Mouse (Mus musculus): ENCODE results near the gene Camk2g. TPM values are rescaled to one million over a fixed set of nuclear protein-coding genes. Genes with fewer than 3 reads are reported as not detected.

Camk2g gene
- polyA plus RNA-seq, 1 experiment from 2014 or later: 42.3 TPM

- no peak for ATAC-seq
- no peaks in the 10 kb centered on the region for H3K9me3 ChIP-seq
- H3K4me2 ChIP-seq (replicated peaks): no peak overlapping the region
- H3K27me3 ChIP-seq (replicated peaks): no peaks in the 10 kb centered on the region
- WGBS: 82% methylated on average over 3 of the region's 3 CpGs
- H3K9ac ChIP-seq: no peak overlapping the region
- no peak overlapping the region for H3K4me3 ChIP-seq (replicated peaks)
- no peaks in the 10 kb centered on the region for H3K36me3 ChIP-seq
- no peaks in the 10 kb centered on the region for H3K4me1 ChIP-seq (replicated peaks)
- H3K27ac ChIP-seq: no peak overlapping the region
Observed at GRCm38 (mm10) chr14:20828524-20828923, 34.6 kb upstream of the Camk2g start.

GRCm38 (mm10) chr14:20827491-20827890 is 33.6 kb upstream of the Camk2g start:
- Histone ChIP-seq H3K4me3 (replicated peaks) (no peak overlapping the region), H3K27me3 (replicated peaks) (no peaks in the 10 kb centered on the region), H3K4me2 (replicated peaks) (no peak overlapping the region), H3K9ac (no peak overlapping the region), H3K36me3 (no peaks in the 10 kb centered on the region), H3K27ac (no peak overlapping the region), H3K9me3 (no peaks in the 10 kb centered on the region), H3K4me1 (replicated peaks) (no peaks in the 10 kb centered on the region)
- ATAC-seq: no peak
- 85% methylated on average over 5 of the region's 5 CpGs for WGBS

GRCm38 (mm10) chr14:20827061-20827460 is 33.2 kb upstream of the Camk2g start:
- ATAC-seq: no peak
- 82% methylated on average over 8 of the region's 8 CpGs for WGBS
- Histone ChIP-seq H3K4me1 (replicated peaks) (no peaks in the 10 kb centered on the region), H3K27ac (no peak overlapping the region), H3K27me3 (replicated peaks) (no peaks in the 10 kb centered on the region), H3K9ac (no peak overlapping the region), H3K9me3 (no peaks in the 10 kb centered on the region), H3K4me2 (replicated peaks) (no peak overlapping the region), H3K4me3 (replicated peaks) (no peak overlapping the region), H3K36me3 (no peaks in the 10 kb centered on the region)

- no peaks in the 10 kb centered on the region for H3K27me3 ChIP-seq (replicated peaks)
- H3K9me3 ChIP-seq: no peaks in the 10 kb centered on the region
- no peak overlapping the region for H3K27ac ChIP-seq
- no peak overlapping the region for H3K4me2 ChIP-seq (replicated peaks)
- no peak overlapping the region for H3K4me3 ChIP-seq (replicated peaks)
- H3K4me1 ChIP-seq (replicated peaks): no peaks in the 10 kb centered on the region
- no peaks in the 10 kb centered on the region for H3K36me3 ChIP-seq
- WGBS: 83% methylated on average over 2 of the region's 2 CpGs
- no peak for ATAC-seq
- no peak overlapping the region for H3K9ac ChIP-seq
Observed at GRCm38 (mm10) chr14:20825516-20825915, 31.6 kb upstream of the Camk2g start.

- no peak overlapping the region for H3K27ac ChIP-seq
- H3K36me3 ChIP-seq: no peaks in the 10 kb centered on the region
- H3K4me2 ChIP-seq (replicated peaks): no peak overlapping the region
- no peaks in the 10 kb centered on the region for H3K4me1 ChIP-seq (replicated peaks)
- H3K9me3 ChIP-seq: no peaks in the 10 kb centered on the region
- no peaks in the 10 kb centered on the region for H3K27me3 ChIP-seq (replicated peaks)
- 75% methylated on average over 1 of the region's 1 CpGs for WGBS
- no peak overlapping the region for H3K4me3 ChIP-seq (replicated peaks)
- ATAC-seq: no peak
- no peak overlapping the region for H3K9ac ChIP-seq
Observed at GRCm38 (mm10) chr14:20824517-20824916, 30.6 kb upstream of the Camk2g start.

- Histone ChIP-seq H3K27ac (no peak overlapping the region), H3K36me3 (no peaks in the 10 kb centered on the region)
- ATAC-seq: no peak
Observed at GRCm38 (mm10) chr14:20815448-20815847, 21.6 kb upstream of the Camk2g start.

GRCm38 (mm10) chr14:20811779-20812406 is 18.0 kb upstream of the Camk2g start:
- no peak overlapping the region for H3K9ac ChIP-seq
- H3K4me3 ChIP-seq (replicated peaks): no peak overlapping the region
- no peaks in the 10 kb centered on the region for H3K27me3 ChIP-seq (replicated peaks)
- H3K27ac ChIP-seq: no peak overlapping the region
- no peaks in the 10 kb centered on the region for H3K36me3 ChIP-seq
- no peak for ATAC-seq
- no peak overlapping the region for H3K4me2 ChIP-seq (replicated peaks)
- 58% methylated on average over 7 of the region's 7 CpGs for WGBS
- H3K9me3 ChIP-seq: no peaks in the 10 kb centered on the region
- H3K4me1 ChIP-seq (replicated peaks): no peaks in the 10 kb centered on the region

More at GRCm38 (mm10) chr14:20815448-20815847, 21.6 kb upstream of the Camk2g start:
- Histone ChIP-seq H3K4me1 (replicated peaks) (no peaks in the 10 kb centered on the region), H3K27me3 (replicated peaks) (no peaks in the 10 kb centered on the region), H3K9me3 (no peaks in the 10 kb centered on the region), H3K4me2 (replicated peaks) (no peak overlapping the region), H3K4me3 (replicated peaks) (no peak overlapping the region), H3K9ac (no peak overlapping the region)
- WGBS: 87% methylated on average over 3 of the region's 3 CpGs

- H3K9me3 ChIP-seq: no peaks in the 10 kb centered on the region
- no peaks in the 10 kb centered on the region for H3K36me3 ChIP-seq
- H3K4me3 ChIP-seq (replicated peaks): no peak overlapping the region
- 87% methylated on average over 8 of the region's 8 CpGs for WGBS
- no peak overlapping the region for H3K27ac ChIP-seq
- no peak overlapping the region for H3K4me2 ChIP-seq (replicated peaks)
- no peak overlapping the region for H3K9ac ChIP-seq
- no peaks in the 10 kb centered on the region for H3K27me3 ChIP-seq (replicated peaks)
- ATAC-seq: no peak
- H3K4me1 ChIP-seq (replicated peaks): no peaks in the 10 kb centered on the region
Observed at GRCm38 (mm10) chr14:20811236-20811635, 17.3 kb upstream of the Camk2g start.

GRCm38 (mm10) chr14:20809820-20810219 is 15.9 kb upstream of the Camk2g start:
- Histone ChIP-seq H3K4me1 (replicated peaks) (no peaks in the 10 kb centered on the region), H3K4me2 (replicated peaks) (no peak overlapping the region), H3K4me3 (replicated peaks) (no peak overlapping the region), H3K27ac (no peak overlapping the region), H3K9me3 (no peaks in the 10 kb centered on the region), H3K9ac (no peak overlapping the region), H3K36me3 (no peaks in the 10 kb centered on the region), H3K27me3 (replicated peaks) (no peaks in the 10 kb centered on the region)
- no peak for ATAC-seq

GRCm38 (mm10) chr14:20809349-20809748 is 15.5 kb upstream of the Camk2g start:
- Histone ChIP-seq H3K9ac (no peak overlapping the region), H3K4me3 (replicated peaks) (no peak overlapping the region), H3K27me3 (replicated peaks) (no peaks in the 10 kb centered on the region), H3K36me3 (no peaks in the 10 kb centered on the region), H3K4me1 (replicated peaks) (no peaks in the 10 kb centered on the region), H3K4me2 (replicated peaks) (no peak overlapping the region), H3K9me3 (no peaks in the 10 kb centered on the region), H3K27ac (no peak overlapping the region)
- 87% methylated on average over 4 of the region's 4 CpGs for WGBS
- no peak for ATAC-seq

- Histone ChIP-seq H3K4me2 (replicated peaks) (no peak overlapping the region), H3K4me1 (replicated peaks) (no peaks in the 10 kb centered on the region), H3K36me3 (no peaks in the 10 kb centered on the region), H3K4me3 (replicated peaks) (no peak overlapping the region), H3K27me3 (replicated peaks) (no peaks in the 10 kb centered on the region), H3K9ac (no peak overlapping the region), H3K27ac (no peak overlapping the region), H3K9me3 (no peaks in the 10 kb centered on the region)
- WGBS: 91% methylated on average over 14 of the region's 14 CpGs
- ATAC-seq: no peak
Observed at GRCm38 (mm10) chr14:20806116-20806840, 12.4 kb upstream of the Camk2g start.

GRCm38 (mm10) chr14:20804964-20805672 is 11.2 kb upstream of the Camk2g start:
- WGBS: 57% methylated on average over 9 of the region's 9 CpGs
- Histone ChIP-seq H3K9me3 (no peaks in the 10 kb centered on the region), H3K27me3 (replicated peaks) (no peaks in the 10 kb centered on the region), H3K4me2 (replicated peaks) (no peak overlapping the region), H3K4me3 (replicated peaks) (no peak overlapping the region), H3K9ac (no peak overlapping the region), H3K36me3 (no peaks in the 10 kb centered on the region), H3K4me1 (replicated peaks) (no peaks in the 10 kb centered on the region), H3K27ac (no peak overlapping the region)
- ATAC-seq: peak; percentile 70

All from intestine, embryonic 15.5 days (tissue).